Mouse (Mus musculus) embryo, embryonic 10.5 days (tissue): ENCODE measurements around the gene Rbbp8nl.

Experiments
- DNase-seq: peaks from one replicate; pipeline ENCODE4 v3.0.0-alpha.2; 2015; ENCODE audit warnings: low spot score

The Rbbp8nl gene

DNA sequence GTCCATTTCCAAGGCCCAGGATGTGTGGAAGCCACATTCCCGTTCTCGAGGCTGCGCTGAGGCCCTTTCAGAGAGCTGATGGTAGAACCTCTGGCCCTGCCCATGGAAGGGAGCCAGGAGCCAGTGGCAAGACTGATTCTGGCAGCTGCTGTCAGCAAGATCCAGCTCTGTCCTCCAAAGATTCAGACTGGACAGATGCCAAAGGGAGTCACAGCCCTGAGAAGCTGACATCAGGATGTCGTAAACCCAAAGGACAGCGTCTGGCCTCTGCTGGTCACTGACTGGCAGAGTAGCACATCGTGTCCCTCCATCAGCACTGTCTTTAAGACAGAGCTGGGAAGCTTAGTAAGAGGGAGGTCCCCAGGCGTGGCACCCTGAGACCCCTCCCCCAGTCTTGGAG lies 61.1 kb downstream of the Rbbp8nl start:
- no peak for DNase-seq

DNA sequence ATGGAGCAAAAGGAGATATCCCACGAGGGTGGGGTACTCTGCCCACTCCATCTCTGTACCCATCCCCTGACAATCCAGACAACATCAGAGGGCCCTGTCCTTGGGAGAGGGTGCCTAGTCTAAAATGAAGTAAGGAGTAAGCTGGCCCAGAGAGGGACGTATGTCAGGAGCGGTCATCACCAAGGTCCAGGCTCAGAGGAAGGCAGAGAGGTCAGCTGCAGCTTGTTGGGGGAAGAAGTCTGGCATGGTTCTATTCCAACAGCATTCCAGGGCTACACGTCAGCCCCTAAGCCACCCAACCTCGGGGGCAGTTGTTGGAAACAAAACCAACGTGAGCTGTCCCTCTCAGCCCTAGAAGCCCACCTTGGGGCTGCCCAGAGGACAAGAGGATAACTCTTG lies 61.6 kb downstream of the Rbbp8nl start:
- no peak for DNase-seq
